Mouse (Mus musculus) embryo, embryonic 11.5 days (tissue): ENCODE results near the gene Grk3.

Experiments
- DNase-seq: peaks from one replicate; pipeline ENCODE4 v3.0.0-alpha.2; 2012; ENCODE audit warnings: low read depth, low spot score

Gene Grk3

GRCm38 (mm10) chr5:112872999-112873398 lies 142.6 kb downstream of the Grk3 start:
- no peak for DNase-seq

- peak; percentile 51 for DNase-seq
Observed at GRCm38 (mm10) chr5:112870729-112871128, 144.9 kb downstream of the Grk3 start.

GRCm38 (mm10) chr5:112868620-112869019 lies 147.0 kb downstream of the Grk3 start:
- no peak for DNase-seq

DNA sequence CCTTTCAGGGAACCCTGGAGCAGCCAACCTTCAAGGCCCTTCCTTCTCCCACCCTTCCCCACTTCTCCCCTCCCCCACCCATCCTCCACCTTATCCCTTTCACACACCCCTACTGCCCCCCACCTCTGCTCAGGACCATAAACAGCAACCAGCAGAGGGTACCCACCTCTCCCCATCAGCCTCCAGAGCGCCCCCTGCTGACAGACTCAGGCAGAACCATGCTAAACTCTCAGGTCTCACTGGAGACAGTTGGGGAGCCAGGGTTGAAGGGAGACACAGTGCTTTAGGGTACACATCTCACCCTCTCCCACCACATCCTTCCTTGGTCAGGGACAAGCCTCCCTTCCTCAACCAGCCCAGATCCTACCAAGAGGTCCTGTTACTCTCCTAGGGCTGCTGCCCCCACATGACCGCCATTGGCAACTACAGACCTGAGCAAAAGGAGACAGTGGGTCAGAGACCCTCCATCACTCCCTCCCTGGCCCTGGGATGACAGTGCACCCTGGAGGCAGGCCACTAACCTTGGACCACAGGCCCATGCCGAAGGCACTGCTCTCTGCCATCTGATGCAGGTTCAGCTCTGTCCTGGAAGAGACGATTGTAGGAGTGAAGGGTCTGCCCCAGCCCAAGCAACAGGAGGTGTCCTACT lies 150.7 kb downstream of the Grk3 start:
- no peak for DNase-seq
